Mouse (Mus musculus) forebrain, embryonic 16.5 days (tissue): ENCODE measurements around the gene C2cd4b. TPM values are rescaled to one million over a fixed set of nuclear protein-coding genes. Genes with fewer than 3 reads are reported as not detected.

ENCODE experiments used
- ATAC-seq: fragments of 200-750 bp; cut with Nextera tagmentation; 2 replicates; pipeline ENCODE4 v1.8.0; 2017; ENCODE audit warnings: mild to moderate bottlenecking, moderate library complexity
- H3K27ac ChIP-seq: fragments of 300-500 bp; sonication (generic); 2 replicates; pipeline ENCODE4 v1.5.1; 2014; ENCODE audit warnings: low read length, control low read depth
- H3K27me3 ChIP-seq: fragments of 300-500 bp; sonication (generic); replicated peaks from 2 replicates; pipeline ENCODE4 v1.6.1; 2014; ENCODE audit warnings: low read length; ENCODE audit not compliant: control insufficient read depth, insufficient read depth
- H3K36me3 ChIP-seq: fragments of 300-500 bp; sonication (generic); 2 replicates; pipeline ENCODE4 v1.6.1; 2014; ENCODE audit not compliant: control insufficient read depth, insufficient read depth
- H3K4me1 ChIP-seq: fragments of 300-500 bp; sonication (generic); replicated peaks from 2 replicates; pipeline ENCODE4 v1.6.1; 2014; ENCODE audit warnings: low read length; ENCODE audit not compliant: control insufficient read depth, insufficient read depth
- H3K4me2 ChIP-seq: fragments of 300-500 bp; sonication (generic); 2 replicates; pipeline ENCODE4 v1.6.1; 2014; ENCODE audit warnings: mild to moderate bottlenecking, low read length, control low read depth
- H3K4me3 ChIP-seq: fragments of 300-500 bp; sonication (generic); replicated peaks from 2 replicates; pipeline ENCODE4 v1.5.1; 2014; ENCODE audit warnings: mild to moderate bottlenecking, low read length, control low read depth
- H3K9ac ChIP-seq: fragments of 300-500 bp; sonication (generic); replicated peaks from 2 replicates; pipeline ENCODE4 v1.6.1; 2014; ENCODE audit warnings: low read depth, low read length, control low read depth
- H3K9me3 ChIP-seq: fragments of 300-500 bp; sonication (generic); 2 replicates; pipeline ENCODE4 v1.6.1; 2016; ENCODE audit warnings: low read length; ENCODE audit not compliant: control insufficient read depth
- WGBS: fragments of 180-500 bp; shearing (Covaris S2); extraction: QIAGEN DNeasy Blood & Tissue Kit; methylation state at CpG from one replicate; pipeline ENCODE4 v1.1.7; 2014; 5-methylcytosine and 5-hydroxymethylcytosine counted together
- polyA plus RNA-seq: library from polyadenylated mRNA; unstranded; fragments of >200 nt; fragmentation: Nextera tagmentation; extraction: Ambion mirVana; gene quantifications from 2 replicates; pipeline ENCODE4 v1.2.1, GENCODE M21; 2015

Gene C2cd4b
- polyA plus RNA-seq, 1 experiment from 2014 or later: 0.30 TPM

- Histone ChIP-seq H3K9me3 (no peaks in the 10 kb centered on the region), H3K4me1 (no peaks in the 10 kb centered on the region), H3K4me3 (no peak overlapping the region), H3K27me3 (no peaks in the 10 kb centered on the region), H3K9ac (no peak overlapping the region), H3K4me2 (no peak overlapping the region), H3K27ac (no peak overlapping the region), H3K36me3 (no peaks in the 10 kb centered on the region)
- no peak for ATAC-seq
- 56% methylated on average over 6 of the region's 6 CpGs for WGBS
Measured at GRCm38 (mm10) chr9:67787671-67788070, 28.4 kb downstream of the C2cd4b start.

- Histone ChIP-seq H3K4me3 (no peak overlapping the region), H3K9me3 (no peaks in the 10 kb centered on the region), H3K4me2 (no peak overlapping the region), H3K9ac (no peak overlapping the region), H3K36me3 (no peaks in the 10 kb centered on the region), H3K27ac (no peak overlapping the region), H3K27me3 (no peaks in the 10 kb centered on the region), H3K4me1 (peaks cover 17% of the 10 kb centered on the region)
- WGBS: 72% methylated on average over 5 of the region's 5 CpGs
- no peak for ATAC-seq
Measured at GRCm38 (mm10) chr9:67792405-67792804, 33.2 kb downstream of the C2cd4b start.

GRCm38 (mm10) chr9:67793501-67793900 is 34.3 kb downstream of the C2cd4b start:
- H3K36me3 ChIP-seq: no peaks in the 10 kb centered on the region
- H3K4me1 ChIP-seq: peaks cover 17% of the 10 kb centered on the region
- H3K9ac ChIP-seq: no peak overlapping the region
- no peaks in the 10 kb centered on the region for H3K9me3 ChIP-seq
- no peaks in the 10 kb centered on the region for H3K27me3 ChIP-seq
- no peak overlapping the region for H3K4me3 ChIP-seq
- no peak overlapping the region for H3K4me2 ChIP-seq
- H3K27ac ChIP-seq: no peak overlapping the region
- WGBS: 80% methylated on average over 6 of the region's 6 CpGs
- no peak for ATAC-seq

- H3K4me1 ChIP-seq: peaks cover 17% of the 10 kb centered on the region
- H3K9ac ChIP-seq: no peak overlapping the region
- no peak overlapping the region for H3K27ac ChIP-seq
- no peaks in the 10 kb centered on the region for H3K36me3 ChIP-seq
- no peaks in the 10 kb centered on the region for H3K27me3 ChIP-seq
- H3K4me3 ChIP-seq: no peak overlapping the region
- H3K4me2 ChIP-seq: no peak overlapping the region
- no peaks in the 10 kb centered on the region for H3K9me3 ChIP-seq
- WGBS: 50% methylated on average over 1 of the region's 1 CpGs
- no peak for ATAC-seq
Measured at GRCm38 (mm10) chr9:67794216-67794615, 35.0 kb downstream of the C2cd4b start.

- WGBS: 88% methylated on average over 4 of the region's 4 CpGs
- peaks cover 17% of the 10 kb centered on the region for H3K4me1 ChIP-seq
- no peaks in the 10 kb centered on the region for H3K9me3 ChIP-seq
- no peak overlapping the region for H3K9ac ChIP-seq
- no peak overlapping the region for H3K4me3 ChIP-seq
- no peak overlapping the region for H3K4me2 ChIP-seq
- 0 out of 2 replicates have a peak, but pooled peaks have one; percentile 19 for ATAC-seq
- H3K27me3 ChIP-seq: no peaks in the 10 kb centered on the region
- no peaks in the 10 kb centered on the region for H3K36me3 ChIP-seq
- H3K27ac ChIP-seq: peak overlapping the region; percentile 71
Measured at GRCm38 (mm10) chr9:67794668-67795067, 35.4 kb downstream of the C2cd4b start.

GRCm38 (mm10) chr9:67795205-67795675 is 36.0 kb downstream of the C2cd4b start:
- H3K4me1 ChIP-seq: peaks cover 17% of the 10 kb centered on the region
- peak overlapping the region; percentile 31; the same call in 1 of the 2 replicates for H3K9ac ChIP-seq
- H3K27me3 ChIP-seq: no peaks in the 10 kb centered on the region
- no peaks in the 10 kb centered on the region for H3K36me3 ChIP-seq
- peak overlapping the region; percentile 71 for H3K27ac ChIP-seq
- H3K9me3 ChIP-seq: no peaks in the 10 kb centered on the region
- H3K4me3 ChIP-seq: peak overlapping the region; percentile 4; the same call in 1 of the 2 replicates
- peak; percentile 89 for ATAC-seq
- 19% methylated on average over 14 of the region's 14 CpGs for WGBS
- peak overlapping the region; percentile 39 for H3K4me2 ChIP-seq

- Histone ChIP-seq H3K9ac (no peak overlapping the region), H3K4me2 (no peak overlapping the region), H3K9me3 (no peaks in the 10 kb centered on the region), H3K36me3 (no peaks in the 10 kb centered on the region), H3K4me3 (no peak overlapping the region), H3K27me3 (no peaks in the 10 kb centered on the region), H3K4me1 (peaks cover 17% of the 10 kb centered on the region), H3K27ac (no peak overlapping the region)
- WGBS: 61% methylated on average over 14 of the region's 14 CpGs
- no peak for ATAC-seq
Measured at GRCm38 (mm10) chr9:67799078-67799819, 40.0 kb downstream of the C2cd4b start.

- H3K4me3 ChIP-seq: no peak overlapping the region
- H3K9me3 ChIP-seq: no peaks in the 10 kb centered on the region
- WGBS: 33% methylated on average over 6 of the region's 6 CpGs
- no peak overlapping the region for H3K4me2 ChIP-seq
- no peak overlapping the region for H3K27ac ChIP-seq
- H3K36me3 ChIP-seq: no peaks in the 10 kb centered on the region
- no peak overlapping the region for H3K9ac ChIP-seq
- ATAC-seq: no peak
- H3K4me1 ChIP-seq: no peaks in the 10 kb centered on the region
- H3K27me3 ChIP-seq: no peaks in the 10 kb centered on the region
Measured at GRCm38 (mm10) chr9:67802241-67802640, 43.0 kb downstream of the C2cd4b start.

- Histone ChIP-seq H3K4me3 (no peak overlapping the region), H3K9me3 (no peaks in the 10 kb centered on the region), H3K4me2 (no peak overlapping the region), H3K9ac (no peak overlapping the region), H3K4me1 (no peaks in the 10 kb centered on the region), H3K27ac (no peak overlapping the region), H3K27me3 (no peaks in the 10 kb centered on the region), H3K36me3 (no peaks in the 10 kb centered on the region)
- no peak for ATAC-seq
- 75% methylated on average over 5 of the region's 5 CpGs for WGBS
Measured at GRCm38 (mm10) chr9:67807000-67807399, 47.8 kb downstream of the C2cd4b start.
